Mouse (Mus musculus): Measurements from ENCODE around the gene Pik3ca.
"Not testable (repeated sequence)": the region's sequence is repeated elsewhere in the genome, so short reads cannot be mapped to it uniquely, and the experiment has no call there.

Gene Pik3ca

GRCm38 (mm10) chr3:32401591-32401990 lies 4.1 kb downstream of the Pik3ca start:
- DNase-seq (ENCODE audit: low spot score): no peak

GRCm38 (mm10) chr3:32402990-32403885 lies 5.8 kb downstream of the Pik3ca start:
- no peak for DNase-seq (ENCODE audit: low spot score)

- DNase-seq (ENCODE audit: low spot score): no peak
Measured at GRCm38 (mm10) chr3:32405699-32406098, 8.2 kb downstream of the Pik3ca start.

GRCm38 (mm10) chr3:32406804-32407203 lies 9.3 kb downstream of the Pik3ca start:
- no peak for DNase-seq (ENCODE audit: low spot score)

- no peak for DNase-seq (ENCODE audit: low spot score)
Measured at GRCm38 (mm10) chr3:32408811-32409273, 11.4 kb downstream of the Pik3ca start.

- DNase-seq (ENCODE audit: low spot score): no peak
Measured at GRCm38 (mm10) chr3:32412502-32413044, 15.1 kb downstream of the Pik3ca start.

- no peak for DNase-seq (ENCODE audit: low spot score)
Measured at GRCm38 (mm10) chr3:32414381-32414780, 16.9 kb downstream of the Pik3ca start.

GRCm38 (mm10) chr3:32415370-32416309 lies 18.2 kb downstream of the Pik3ca start:
- DNase-seq (ENCODE audit: low spot score): no peak

GRCm38 (mm10) chr3:32417751-32418211 lies 20.3 kb downstream of the Pik3ca start:
- DNase-seq (ENCODE audit: low spot score): no peak

GRCm38 (mm10) chr3:32419866-32420265 lies 22.4 kb downstream of the Pik3ca start:
- DNase-seq (ENCODE audit: low spot score): no peak

- DNase-seq (ENCODE audit: low spot score): no peak
Measured at GRCm38 (mm10) chr3:32421115-32422054, 23.9 kb downstream of the Pik3ca start.

- DNase-seq (ENCODE audit: low spot score): no peak
Measured at GRCm38 (mm10) chr3:32427695-32428094, 30.2 kb downstream of the Pik3ca start.

GRCm38 (mm10) chr3:32428361-32428760 lies 30.9 kb downstream of the Pik3ca start:
- DNase-seq (ENCODE audit: low spot score): no peak

GRCm38 (mm10) chr3:32428921-32429320 lies 31.4 kb downstream of the Pik3ca start:
- DNase-seq (ENCODE audit: low spot score): no peak

- DNase-seq (ENCODE audit: low spot score): not testable (repeated sequence)
Measured at GRCm38 (mm10) chr3:32429351-32429750, 31.9 kb downstream of the Pik3ca start.

- no peak for DNase-seq (ENCODE audit: low spot score)
Measured at GRCm38 (mm10) chr3:32430394-32430793, 32.9 kb downstream of the Pik3ca start.

GRCm38 (mm10) chr3:32434016-32434415 lies 36.5 kb downstream of the Pik3ca start:
- DNase-seq (ENCODE audit: low spot score): no peak

- DNase-seq (ENCODE audit: low spot score): no peak
Measured at GRCm38 (mm10) chr3:32436101-32436500, 38.6 kb downstream of the Pik3ca start.

GRCm38 (mm10) chr3:32437297-32437696 lies 39.8 kb downstream of the Pik3ca start:
- no peak for DNase-seq (ENCODE audit: low spot score)

- DNase-seq (ENCODE audit: low spot score): no peak
Measured at GRCm38 (mm10) chr3:32437820-32438219, 40.3 kb downstream of the Pik3ca start.

- no peak for DNase-seq (ENCODE audit: low spot score)
Measured at GRCm38 (mm10) chr3:32438716-32439115, 41.2 kb downstream of the Pik3ca start.
